Mouse (Mus musculus): ENCODE measurements around the gene Sumf1.

GRCm38 (mm10) chr6:108169466-108169865 is 15.9 kb downstream of the Sumf1 start:
- TF ChIP-seq CTCF (IDR thresholded peaks at IDR 0.05; ENCODE audit: low read depth, low read length) (no peak), POLR2A (IDR thresholded peaks at IDR 0.05; ENCODE audit: insufficient read depth, low read length) (no peak)
